Mouse (Mus musculus) lung, postnatal 0 days (tissue): Measurements from ENCODE around the gene Clec2l. TPM values are rescaled to one million over a fixed set of nuclear protein-coding genes. Genes with fewer than 3 reads are reported as not detected.

Experiments used
- ATAC-seq: fragments of 200-750 bp; cut with Nextera tagmentation; 2 replicates; pipeline ENCODE4 v1.8.0; 2017; ENCODE audit warnings: moderate library complexity
- DNase-seq: peaks from one replicate; pipeline ENCODE4 v3.0.0-alpha.2; 2016; ENCODE audit warnings: low spot score
- H3K27ac ChIP-seq: fragments of 300-500 bp; sonication (generic); 2 replicates; pipeline ENCODE4 v1.5.1; 2014; ENCODE audit warnings: antibody characterized with exemption, mild to moderate bottlenecking, low read length, mixed read lengths
- H3K27me3 ChIP-seq: fragments of 300-500 bp; sonication (generic); replicated peaks from 2 replicates; pipeline ENCODE4 v1.6.1; 2014; ENCODE audit warnings: low read length, mixed read lengths; ENCODE audit not compliant: insufficient read depth
- H3K36me3 ChIP-seq: fragments of 300-500 bp; sonication (generic); 2 replicates; pipeline ENCODE4 v1.6.1; 2014; ENCODE audit warnings: low read length, mixed read lengths; ENCODE audit not compliant: insufficient read depth
- H3K4me1 ChIP-seq: fragments of 300-500 bp; sonication (generic); 2 replicates; pipeline ENCODE4 v1.6.1; 2014; ENCODE audit warnings: antibody characterized with exemption, low read depth, low read length, mixed read lengths; ENCODE audit not compliant: insufficient read depth
- H3K4me2 ChIP-seq: fragments of 300-500 bp; sonication (generic); replicated peaks from 2 replicates; pipeline ENCODE4 v1.6.1; 2014; ENCODE audit warnings: low read depth, mild to moderate bottlenecking, low read length, moderate library complexity, mixed read lengths
- H3K4me3 ChIP-seq: fragments of 300-500 bp; sonication (generic); 2 replicates; pipeline ENCODE4 v1.5.1; 2014; ENCODE audit warnings: low read depth, low read length
- H3K9ac ChIP-seq: fragments of 300-500 bp; sonication (generic); replicated peaks from 2 replicates; pipeline ENCODE4 v1.6.1; 2014; ENCODE audit warnings: low read depth, mild to moderate bottlenecking
- H3K9me3 ChIP-seq: fragments of 300-500 bp; sonication (generic); 2 replicates; pipeline ENCODE4 v1.6.1; 2016; ENCODE audit warnings: low read length, mixed read lengths
- CTCF ChIP-seq: IDR thresholded peaks from 2 replicates; pipeline ENCODE4 v1.5.1; 2016; ENCODE audit warnings: antibody characterized with exemption, mild to moderate bottlenecking
- EP300 ChIP-seq: IDR thresholded peaks from 2 replicates; pipeline ENCODE4 v1.6.1; 2016; ENCODE audit warnings: antibody characterized with exemption, mild to moderate bottlenecking, control low read depth
- WGBS: fragments of 180-500 bp; shearing (Covaris S2); extraction: QIAGEN DNeasy Blood & Tissue Kit; methylation state at CpG from one replicate; pipeline ENCODE4 v1.1.7; 2014; 5-methylcytosine and 5-hydroxymethylcytosine counted together
- polyA plus RNA-seq: library from polyadenylated mRNA; unstranded; fragments of >200 nt; fragmentation: Nextera tagmentation; extraction: Ambion mirVana; gene quantifications from 2 replicates; pipeline ENCODE4 v1.2.1, GENCODE M21; 2015

The Clec2l gene
- polyA plus RNA-seq, 1 experiment from 2014 or later, result 1.1 TPM

GRCm38 (mm10) chr6:38721361-38721760 lies 58.5 kb downstream of the Clec2l start:
- peaks cover 45% of the 10 kb centered on the region for H3K36me3 ChIP-seq
- no peak overlapping the region for H3K4me3 ChIP-seq
- ATAC-seq (no peak), DNase-seq (no peak)
- no peak overlapping the region for H3K27ac ChIP-seq
- no peaks in the 10 kb centered on the region for H3K4me1 ChIP-seq
- H3K4me2 ChIP-seq, result no peak overlapping the region
- H3K27me3 ChIP-seq, result no peaks in the 10 kb centered on the region
- H3K9ac ChIP-seq, result no peak overlapping the region
- H3K9me3 ChIP-seq, result no peaks in the 10 kb centered on the region
- TF ChIP-seq EP300 (no peak), CTCF (no peak)
- WGBS, result 80% methylated on average over 1 of the region's 1 CpGs

- H3K4me1 ChIP-seq, result no peaks in the 10 kb centered on the region
- H3K27ac ChIP-seq, result no peak overlapping the region
- H3K9me3 ChIP-seq, result no peaks in the 10 kb centered on the region
- H3K9ac ChIP-seq, result no peak overlapping the region
- H3K4me2 ChIP-seq, result no peak overlapping the region
- H3K27me3 ChIP-seq, result no peaks in the 10 kb centered on the region
- H3K4me3 ChIP-seq, result no peak overlapping the region
- ATAC-seq, result no peak
- no peak for DNase-seq
- 92% methylated on average over 3 of the region's 3 CpGs for WGBS
- H3K36me3 ChIP-seq, result peaks cover 15% of the 10 kb centered on the region
- TF ChIP-seq EP300 (no peak), CTCF (no peak)
Observed at GRCm38 (mm10) chr6:38725515-38725914, 62.6 kb downstream of the Clec2l start.

Other genes with a start within 250 kb of the Clec2l start
- 6.9 and 10.8 TPM in 2 replicates for gene Ubn2, start 229.1 kb upstream of the Clec2l start, polyA plus RNA-seq
- gene Fmc1, start 129.6 kb upstream of the Clec2l start, polyA plus RNA-seq, result 91.4 and 98.5 TPM in 2 replicates
- 37.8 and 39.8 TPM in 2 replicates for gene Luc7l2, start 111.7 kb upstream of the Clec2l start, polyA plus RNA-seq
- gene Klrg2, start 25.8 kb upstream of the Clec2l start, polyA plus RNA-seq, result 0.47 and 0.69 TPM in 2 replicates
- gene Tbxas1, start 212.3 kb downstream of the Clec2l start, polyA plus RNA-seq, result 5.3 and 5.5 TPM in 2 replicates
- 18.4 and 23.0 TPM in 2 replicates for gene Hipk2, start 213.1 kb downstream of the Clec2l start, polyA plus RNA-seq